Comparison of ENCODE assay signal across 22 mouse cellular contexts in the genomic region with DNA sequence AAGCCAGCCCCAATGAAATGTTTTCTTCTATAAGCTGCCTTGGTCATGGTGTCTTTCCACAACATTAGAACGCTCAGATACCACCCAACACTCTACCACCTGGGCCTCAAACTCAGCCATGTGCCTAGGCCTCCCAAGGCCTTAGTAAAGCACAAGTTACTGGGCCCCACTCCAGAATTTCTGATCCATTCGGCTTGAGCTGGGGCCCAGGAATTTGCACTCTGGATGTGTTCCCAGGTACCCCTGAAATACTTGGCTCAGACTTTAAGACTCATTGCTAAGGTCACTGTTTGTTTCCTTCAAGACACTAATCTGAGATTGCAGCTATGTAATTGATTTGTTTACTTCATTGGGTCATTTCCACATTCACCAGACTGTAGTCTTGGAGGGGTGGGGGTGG.
DNase-seq lines count a peak whose midpoint lies in the region; ATAC-seq lines count a peak whose summit lies in the region.
"Had no signal": no experiment of that assay in that cellular context is flagged by ENCODE, and none has a peak within 500 bp of the region (broad histone marks: within the 10 kb centered on the region; RNA-seq: fewer than 3 reads in every experiment).

No protein-coding gene starts in this region.

- H3K36me3 ChIP-seq in neural tube, embryonic 15.5 days: no peaks in the 10 kb centered on the region
- H3K36me3 ChIP-seq in forebrain, embryonic 14.5 days (ENCODE audit: control insufficient read depth, insufficient read depth, low read length): no peaks in the 10 kb centered on the region
- H3K36me3 ChIP-seq: forebrain, embryonic 15.5 days; hindbrain, embryonic 12.5 days; liver, embryonic 13.5 days; midbrain, embryonic 12.5 days had no signal

- H3K4me2 ChIP-seq in neural tube, embryonic 15.5 days: no peak overlapping the region
- no peak overlapping the region for H3K4me2 ChIP-seq in forebrain, embryonic 14.5 days (ENCODE audit: low read length)
- H3K4me2 ChIP-seq: forebrain, embryonic 15.5 days; heart, embryonic 11.5 days; hindbrain, embryonic 12.5 days; liver, embryonic 13.5 days; midbrain, embryonic 12.5 days had no signal

- no peak overlapping the region for H3K4me3 ChIP-seq in brown adipose tissue, adult 24 weeks (ENCODE audit: insufficient read depth, low read depth, low read length)
- no peak overlapping the region for H3K4me3 ChIP-seq in neural tube, embryonic 15.5 days (replicated peaks)
- no peak overlapping the region for H3K4me3 ChIP-seq in forebrain, embryonic 14.5 days (ENCODE audit: low read depth, low read length)
- H3K4me3 ChIP-seq: erythroblast, embryonic 14.5 days; forebrain, embryonic 15.5 days; hindbrain, embryonic 12.5 days; left cerebral cortex, adult 2 months; liver, embryonic 13.5 days; midbrain, embryonic 12.5 days had no signal

- 0 out of 2 replicates have a peak, but pooled peaks cover 4% of the 10 kb centered on the region for H3K27me3 ChIP-seq in neural tube, embryonic 15.5 days (replicated peaks)
- H3K27me3 ChIP-seq in forebrain, embryonic 14.5 days (replicated peaks; ENCODE audit: control insufficient read depth, insufficient read depth, low read length): no peaks in the 10 kb centered on the region
- H3K27me3 ChIP-seq: CH12.LX; liver, embryonic 13.5 days; midbrain, embryonic 12.5 days had no signal

- no peak for ATAC-seq in neural tube, embryonic 15.5 days (ENCODE audit: low FRiP score)
- no peak for ATAC-seq in forebrain, embryonic 14.5 days
- ATAC-seq: forebrain, embryonic 15.5 days had no signal

- peak; percentile 30 for DNase-seq in adrenal gland, postnatal 14 days
- no peak for DNase-seq in adrenal gland, postnatal 4 days (ENCODE audit: low spot score in 2 of 2)
- DNase-seq in kidney, postnatal 14 days: peak; percentile 32
- DNase-seq in kidney, adult 11 months: no peak
- peak; percentile 38 for DNase-seq in lung, postnatal 14 days
- DNase-seq in forebrain, embryonic 14.5 days (ENCODE audit: low spot score): no peak
- DNase-seq: adrenal gland, adult 8-10 months; cerebellum, adult 18-20 months; heart, postnatal 10 days; layer of hippocampus, adult 9-11 months; left cerebral cortex, postnatal 4 days; liver, embryonic 13.5 days had no signal

- H3K9me3 ChIP-seq in neural tube, embryonic 15.5 days (replicated peaks): no peaks in the 10 kb centered on the region
- no peaks in the 10 kb centered on the region for H3K9me3 ChIP-seq in forebrain, embryonic 14.5 days (replicated peaks; ENCODE audit: control insufficient read depth, low read length)
- H3K9me3 ChIP-seq: forebrain, embryonic 15.5 days; liver, embryonic 13.5 days; midbrain, embryonic 12.5 days had no signal

- H3K9ac ChIP-seq in neural tube, embryonic 15.5 days (replicated peaks): no peak overlapping the region
- no peak overlapping the region for H3K9ac ChIP-seq in forebrain, embryonic 14.5 days (ENCODE audit: low read length)
- H3K9ac ChIP-seq: forebrain, embryonic 15.5 days; hindbrain, embryonic 12.5 days; liver, embryonic 13.5 days; midbrain, embryonic 12.5 days had no signal

- H3K27ac ChIP-seq in brown adipose tissue, adult 24 weeks (replicated peaks; ENCODE audit: low read depth, low read length): peak overlapping the region; percentile 59
- no peak overlapping the region for H3K27ac ChIP-seq in neural tube, embryonic 15.5 days (replicated peaks)
- H3K27ac ChIP-seq in forebrain, embryonic 14.5 days (ENCODE audit: low read depth, low read length): no peak overlapping the region
- H3K27ac ChIP-seq: forebrain, embryonic 15.5 days; hindbrain, embryonic 12.5 days; left cerebral cortex, adult 2 months; liver, embryonic 13.5 days; midbrain, embryonic 12.5 days; stomach, postnatal 0 days had no signal

- 87% methylated on average over 2 of the region's 2 CpGs for WGBS in neural tube, embryonic 15.5 days
- WGBS in forebrain, embryonic 14.5 days: 71% methylated on average over 2 of the region's 2 CpGs

- peaks cover 10% of the 10 kb centered on the region for H3K4me1 ChIP-seq in brown adipose tissue, adult 24 weeks (ENCODE audit: control insufficient read depth, insufficient read depth, insufficient read length, low read length)
- H3K4me1 ChIP-seq in neural tube, embryonic 15.5 days: peaks cover 5% of the 10 kb centered on the region
- no peaks in the 10 kb centered on the region for H3K4me1 ChIP-seq in forebrain, embryonic 14.5 days (ENCODE audit: control insufficient read depth, insufficient read depth, low read length)
- H3K4me1 ChIP-seq: forebrain, embryonic 15.5 days; hindbrain, embryonic 12.5 days; liver, embryonic 13.5 days; midbrain, embryonic 12.5 days had no signal

Comparison
In these comparisons a context has a peak if more than half of its experiments do, and no peak if none do; other contexts are left out.
1. DNase-seq: peak in adrenal gland, postnatal 14 days (single experiment), kidney, postnatal 14 days (single experiment) and lung, postnatal 14 days (single experiment); none in adrenal gland, postnatal 4 days (0 of 2), kidney, adult 11 months (single experiment) and forebrain, embryonic 14.5 days (single experiment).